Mouse (Mus musculus): ENCODE measurements around the gene Wnt3. TPM values are rescaled to one million over a fixed set of nuclear protein-coding genes. Genes with fewer than 3 reads are reported as not detected.

Wnt3 gene
- polyA plus RNA-seq, 1 experiment from 2014 or later: 8.0 TPM

DNA sequence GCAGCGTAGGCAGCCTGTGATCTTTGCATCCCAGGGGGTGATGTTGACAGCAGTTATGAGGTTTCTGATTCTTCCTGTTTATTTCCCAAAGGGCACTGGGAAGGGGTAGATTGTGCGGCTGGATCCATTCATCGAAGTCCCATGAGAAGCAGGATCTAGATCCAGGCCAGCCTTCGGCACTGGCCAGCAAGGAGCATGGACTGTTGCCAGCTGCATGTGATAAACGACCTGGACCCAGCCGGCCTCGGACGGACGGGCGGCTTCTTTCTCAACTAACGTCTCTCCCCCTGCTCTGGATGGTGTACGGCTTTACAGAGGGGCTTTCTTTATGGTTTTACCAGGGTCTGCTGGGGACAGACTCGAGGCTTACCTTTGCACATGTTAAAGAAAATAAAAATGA lies 42.0 kb downstream of the Wnt3 start:
- Histone ChIP-seq H3K27me3 (ENCODE audit: control insufficient read depth, insufficient read depth, low read length) (peaks cover 16% of the 10 kb centered on the region), H3K4me2 (ENCODE audit: low read depth) (no peak overlapping the region), H3K9me3 (ENCODE audit: control insufficient read depth, low read length) (no peaks in the 10 kb centered on the region), H3K27ac (ENCODE audit: low read depth, low read length) (no peak overlapping the region), H3K9ac (ENCODE audit: low read length) (no peak overlapping the region), H3K4me1 (ENCODE audit: control insufficient read depth, insufficient read depth, low read length) (peaks cover 7% of the 10 kb centered on the region; the same call in 1 of the 2 replicates), H3K36me3 (ENCODE audit: control insufficient read depth, insufficient read depth, low read length) (peaks cover 2% of the 10 kb centered on the region; the same call in 1 of the 2 replicates), H3K4me3 (ENCODE audit: low read depth, low read length) (no peak overlapping the region)
- DNase-seq (ENCODE audit: low spot score): no peak
- no peak for ATAC-seq (ENCODE audit: insufficient read depth, low FRiP score, low TSS enrichment)
- 45% methylated on average over 13 of the region's 13 CpGs for WGBS

GRCm38 (mm10) chr11:103816719-103817118 lies 42.8 kb downstream of the Wnt3 start:
- no peak overlapping the region for H3K9ac ChIP-seq (ENCODE audit: low read length)
- H3K36me3 ChIP-seq (ENCODE audit: control insufficient read depth, insufficient read depth, low read length): peaks cover 2% of the 10 kb centered on the region; the same call in 1 of the 2 replicates
- peaks cover 8% of the 10 kb centered on the region for H3K27me3 ChIP-seq (ENCODE audit: control insufficient read depth, insufficient read depth, low read length)
- DNase-seq (ENCODE audit: low spot score) (no peak), ATAC-seq (ENCODE audit: insufficient read depth, low FRiP score, low TSS enrichment) (no peak)
- H3K4me1 ChIP-seq (ENCODE audit: control insufficient read depth, insufficient read depth, low read length): 0 out of 2 replicates have a peak, but pooled peaks cover 5% of the 10 kb centered on the region
- no peaks in the 10 kb centered on the region for H3K9me3 ChIP-seq (ENCODE audit: control insufficient read depth, low read length)
- no peak overlapping the region for H3K27ac ChIP-seq (ENCODE audit: low read depth, low read length)
- H3K4me3 ChIP-seq (ENCODE audit: low read depth, low read length): no peak overlapping the region
- H3K4me2 ChIP-seq (ENCODE audit: low read depth): no peak overlapping the region
- WGBS: 86% methylated on average over 8 of the region's 8 CpGs

GRCm38 (mm10) chr11:103827201-103827600 lies 53.3 kb downstream of the Wnt3 start:
- H3K27ac ChIP-seq (ENCODE audit: low read depth, low read length): no peak overlapping the region
- H3K4me1 ChIP-seq (ENCODE audit: control insufficient read depth, insufficient read depth, low read length): no peaks in the 10 kb centered on the region
- no peak overlapping the region for H3K4me2 ChIP-seq (ENCODE audit: low read depth)
- WGBS: 93% methylated on average over 6 of the region's 6 CpGs
- ATAC-seq (ENCODE audit: insufficient read depth, low FRiP score, low TSS enrichment) (no peak), DNase-seq (ENCODE audit: low spot score) (no peak)
- peaks cover 4% of the 10 kb centered on the region for H3K36me3 ChIP-seq (ENCODE audit: control insufficient read depth, insufficient read depth, low read length)
- no peak overlapping the region for H3K4me3 ChIP-seq (ENCODE audit: low read depth, low read length)
- H3K27me3 ChIP-seq (ENCODE audit: control insufficient read depth, insufficient read depth, low read length): no peaks in the 10 kb centered on the region
- no peak overlapping the region for H3K9ac ChIP-seq (ENCODE audit: low read length)
- H3K9me3 ChIP-seq (ENCODE audit: control insufficient read depth, low read length): no peaks in the 10 kb centered on the region

GRCm38 (mm10) chr11:103828866-103829265 lies 54.9 kb downstream of the Wnt3 start:
- 88% methylated on average over 7 of the region's 7 CpGs for WGBS

GRCm38 (mm10) chr11:103829956-103830355 lies 56.0 kb downstream of the Wnt3 start:
- ATAC-seq (ENCODE audit: insufficient read depth, low FRiP score, low TSS enrichment) (no peak), DNase-seq (ENCODE audit: low spot score) (no peak)
- no peak overlapping the region for H3K27ac ChIP-seq (ENCODE audit: low read depth, low read length)
- no peaks in the 10 kb centered on the region for H3K9me3 ChIP-seq (ENCODE audit: control insufficient read depth, low read length)
- no peaks in the 10 kb centered on the region for H3K27me3 ChIP-seq (ENCODE audit: control insufficient read depth, insufficient read depth, low read length)
- peaks cover 2% of the 10 kb centered on the region for H3K36me3 ChIP-seq (ENCODE audit: control insufficient read depth, insufficient read depth, low read length)
- H3K4me3 ChIP-seq (ENCODE audit: low read depth, low read length): no peak overlapping the region
- no peak overlapping the region for H3K9ac ChIP-seq (ENCODE audit: low read length)
- no peaks in the 10 kb centered on the region for H3K4me1 ChIP-seq (ENCODE audit: control insufficient read depth, insufficient read depth, low read length)
- no peak overlapping the region for H3K4me2 ChIP-seq (ENCODE audit: low read depth)
- 80% methylated on average over 4 of the region's 4 CpGs for WGBS

More at GRCm38 (mm10) chr11:103828866-103829265, 54.9 kb downstream of the Wnt3 start:
- Histone ChIP-seq H3K4me2 (ENCODE audit: low read depth) (no peak overlapping the region), H3K4me1 (ENCODE audit: control insufficient read depth, insufficient read depth, low read length) (no peaks in the 10 kb centered on the region), H3K27me3 (ENCODE audit: control insufficient read depth, insufficient read depth, low read length) (no peaks in the 10 kb centered on the region), H3K27ac (ENCODE audit: low read depth, low read length) (no peak overlapping the region), H3K9me3 (ENCODE audit: control insufficient read depth, low read length) (no peaks in the 10 kb centered on the region), H3K9ac (ENCODE audit: low read length) (no peak overlapping the region), H3K36me3 (ENCODE audit: control insufficient read depth, insufficient read depth, low read length) (peaks cover 2% of the 10 kb centered on the region), H3K4me3 (ENCODE audit: low read depth, low read length) (no peak overlapping the region)
- DNase-seq (ENCODE audit: low spot score) (no peak), ATAC-seq (ENCODE audit: insufficient read depth, low FRiP score, low TSS enrichment) (no peak)

- no peaks in the 10 kb centered on the region for H3K4me1 ChIP-seq (ENCODE audit: control insufficient read depth, insufficient read depth, low read length)
- H3K27ac ChIP-seq (ENCODE audit: low read depth, low read length): no peak overlapping the region
- 94% methylated on average over 9 of the region's 9 CpGs for WGBS
- no peak overlapping the region for H3K4me2 ChIP-seq (ENCODE audit: low read depth)
- H3K36me3 ChIP-seq (ENCODE audit: control insufficient read depth, insufficient read depth, low read length): peaks cover 2% of the 10 kb centered on the region
- no peak overlapping the region for H3K4me3 ChIP-seq (ENCODE audit: low read depth, low read length)
- no peaks in the 10 kb centered on the region for H3K9me3 ChIP-seq (ENCODE audit: control insufficient read depth, low read length)
- ATAC-seq (ENCODE audit: insufficient read depth, low FRiP score, low TSS enrichment) (no peak), DNase-seq (ENCODE audit: low spot score) (no peak)
- H3K9ac ChIP-seq (ENCODE audit: low read length): no peak overlapping the region
- H3K27me3 ChIP-seq (ENCODE audit: control insufficient read depth, insufficient read depth, low read length): no peaks in the 10 kb centered on the region
Measured at GRCm38 (mm10) chr11:103830476-103830875, 56.5 kb downstream of the Wnt3 start.

- no peaks in the 10 kb centered on the region for H3K4me1 ChIP-seq (ENCODE audit: control insufficient read depth, insufficient read depth, low read length)
- H3K9ac ChIP-seq (ENCODE audit: low read length): no peak overlapping the region
- peaks cover 2% of the 10 kb centered on the region; the same call in 1 of the 2 replicates for H3K36me3 ChIP-seq (ENCODE audit: control insufficient read depth, insufficient read depth, low read length)
- H3K27ac ChIP-seq (ENCODE audit: low read depth, low read length): no peak overlapping the region
- 86% methylated on average over 3 of the region's 3 CpGs for WGBS
- no peaks in the 10 kb centered on the region for H3K27me3 ChIP-seq (ENCODE audit: control insufficient read depth, insufficient read depth, low read length)
- H3K4me2 ChIP-seq (ENCODE audit: low read depth): no peak overlapping the region
- ATAC-seq (ENCODE audit: insufficient read depth, low FRiP score, low TSS enrichment): no peak
- no peak for DNase-seq (ENCODE audit: low spot score)
- H3K9me3 ChIP-seq (ENCODE audit: control insufficient read depth, low read length): no peaks in the 10 kb centered on the region
- no peak overlapping the region for H3K4me3 ChIP-seq (ENCODE audit: low read depth, low read length)
Measured at GRCm38 (mm10) chr11:103831766-103832165, 57.8 kb downstream of the Wnt3 start.

DNA sequence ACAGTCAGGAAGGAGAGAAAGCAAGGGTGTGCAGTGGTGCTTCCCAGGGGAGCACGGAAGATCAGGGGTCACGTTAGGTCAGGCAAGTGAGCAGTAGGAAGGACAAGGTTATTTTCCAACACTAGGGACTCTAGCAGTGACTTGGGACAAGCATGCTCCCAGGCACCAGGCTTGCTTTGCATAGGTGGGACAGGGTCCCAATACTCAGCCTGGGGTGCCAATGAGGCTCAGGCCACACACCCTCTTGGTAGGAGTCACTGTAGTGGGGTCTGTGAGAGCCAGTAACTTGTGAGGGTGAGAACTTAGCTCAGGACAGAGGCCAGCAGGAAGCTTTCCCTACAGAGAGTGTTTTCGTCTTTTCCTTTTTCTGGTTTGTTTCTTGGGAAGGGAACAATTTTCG lies 58.4 kb downstream of the Wnt3 start:
- Histone ChIP-seq H3K4me2 (ENCODE audit: low read depth) (no peak overlapping the region), H3K27me3 (ENCODE audit: control insufficient read depth, insufficient read depth, low read length) (no peaks in the 10 kb centered on the region), H3K9me3 (ENCODE audit: control insufficient read depth, low read length) (no peaks in the 10 kb centered on the region), H3K36me3 (ENCODE audit: control insufficient read depth, insufficient read depth, low read length) (no peaks in the 10 kb centered on the region; the same call in 1 of the 2 replicates), H3K4me3 (ENCODE audit: low read depth, low read length) (no peak overlapping the region), H3K4me1 (ENCODE audit: control insufficient read depth, insufficient read depth, low read length) (no peaks in the 10 kb centered on the region), H3K27ac (ENCODE audit: low read depth, low read length) (no peak overlapping the region), H3K9ac (ENCODE audit: low read length) (no peak overlapping the region)
- DNase-seq (ENCODE audit: low spot score) (no peak), ATAC-seq (ENCODE audit: insufficient read depth, low FRiP score, low TSS enrichment) (no peak)
- WGBS: 86% methylated on average over 4 of the region's 4 CpGs

GRCm38 (mm10) chr11:103838955-103839354 lies 65.0 kb downstream of the Wnt3 start:
- H3K27ac ChIP-seq (ENCODE audit: low read depth, low read length): no peak overlapping the region

More at GRCm38 (mm10) chr11:103838955-103839354, 65.0 kb downstream of the Wnt3 start:
- ATAC-seq (ENCODE audit: insufficient read depth, low FRiP score, low TSS enrichment): no peak
- no peak for DNase-seq (ENCODE audit: low spot score)
- no peak overlapping the region for H3K4me3 ChIP-seq (ENCODE audit: low read depth, low read length)
- WGBS: 86% methylated on average over 2 of the region's 2 CpGs
- H3K9ac ChIP-seq (ENCODE audit: low read length): no peak overlapping the region
- H3K9me3 ChIP-seq (ENCODE audit: control insufficient read depth, low read length): no peaks in the 10 kb centered on the region
- H3K4me1 ChIP-seq (ENCODE audit: control insufficient read depth, insufficient read depth, low read length): peaks cover 15% of the 10 kb centered on the region
- H3K36me3 ChIP-seq (ENCODE audit: control insufficient read depth, insufficient read depth, low read length): no peaks in the 10 kb centered on the region
- no peaks in the 10 kb centered on the region for H3K27me3 ChIP-seq (ENCODE audit: control insufficient read depth, insufficient read depth, low read length)
- no peak overlapping the region for H3K4me2 ChIP-seq (ENCODE audit: low read depth)
